Mouse (Mus musculus): ENCODE measurements around the gene Rora.

DNA sequence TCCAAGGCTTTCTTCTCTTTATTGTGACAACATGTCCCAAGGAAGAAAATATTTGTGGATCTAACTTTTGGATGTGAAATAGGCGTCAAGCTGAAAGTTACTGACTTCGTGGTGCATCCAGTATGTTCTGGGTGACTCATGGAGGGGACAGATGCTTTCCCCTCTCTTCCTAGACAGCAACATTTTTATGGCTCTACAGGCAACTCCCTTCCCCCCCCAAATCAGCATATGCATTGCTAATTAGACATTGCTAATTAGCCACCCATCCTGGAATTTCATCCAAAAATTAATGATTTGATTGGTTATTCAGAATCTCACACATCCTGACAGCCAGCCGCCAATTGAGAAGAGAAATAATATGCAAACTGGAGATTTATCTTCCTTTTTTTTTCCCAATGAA lies 12.5 kb upstream of the Rora start:
- no peak for TF ChIP-seq CTCF (IDR thresholded peaks at IDR 0.05; ENCODE audit: low read depth)
- TF ChIP-seq EP300 (IDR thresholded peaks at IDR 0.05; ENCODE audit: low read depth), result no peak
